Mouse (Mus musculus): ENCODE measurements around the gene Pla2g12a.

DNA sequence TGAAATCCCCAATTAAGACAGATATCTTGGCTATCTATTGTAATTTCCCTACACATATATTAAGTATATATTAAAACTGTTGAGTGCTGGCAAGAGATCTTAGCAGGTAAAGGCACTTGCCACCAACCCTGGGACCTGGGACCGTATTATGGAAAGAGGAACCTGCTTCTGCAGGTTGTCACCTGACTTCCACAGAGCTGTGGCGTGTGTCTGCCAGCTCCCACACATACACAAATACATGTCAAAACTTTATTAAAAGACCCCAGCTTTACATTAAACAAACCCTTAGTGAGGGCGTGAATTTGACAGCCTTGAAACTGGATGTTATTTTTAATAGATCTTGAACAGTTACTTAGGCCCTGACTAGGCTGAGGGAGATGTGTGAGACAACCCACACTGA is 25.0 kb downstream of the Pla2g12a start:
- no peak for TF ChIP-seq CTCF (IDR thresholded peaks at IDR 0.05; ENCODE audit: borderline replicate concordance, control insufficient read depth, extremely low read depth, insufficient read depth, low read length, poor library complexity)
- no peak for TF ChIP-seq POLR2A (IDR thresholded peaks at IDR 0.05; ENCODE audit: control insufficient read depth, extremely low read depth, insufficient read depth, low read length, poor library complexity)
